Mouse (Mus musculus): ENCODE measurements around the gene Zfp597. TPM values are rescaled to one million over a fixed set of nuclear protein-coding genes. Genes with fewer than 3 reads are reported as not detected.

Zfp597 gene
- polyA plus RNA-seq, 1 experiment from 2014 or later, result 20.6 TPM

DNA sequence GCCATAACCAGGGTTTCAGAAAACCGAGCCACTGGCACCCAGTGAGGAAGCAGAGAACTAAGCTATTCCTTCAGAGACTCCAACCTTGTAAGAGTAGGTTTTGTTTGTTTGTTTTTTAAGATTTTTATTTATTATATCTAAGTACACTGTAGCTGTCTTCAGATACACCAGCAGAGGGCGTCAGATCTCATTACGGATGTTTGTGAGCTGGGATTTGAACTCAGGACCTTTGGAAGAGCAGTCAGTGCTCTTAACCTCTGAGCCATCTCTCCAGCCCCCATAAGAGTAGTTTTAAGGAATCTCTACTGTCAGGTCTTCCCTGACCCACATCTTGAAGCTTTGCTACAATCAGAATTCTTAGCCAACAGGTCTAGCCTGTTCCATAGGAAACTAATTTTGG is 35.9 kb downstream of the Zfp597 start:
- Histone ChIP-seq H3K4me3 (ENCODE audit: low read depth, low read length) (no peak overlapping the region), H3K4me1 (ENCODE audit: control insufficient read depth, insufficient read depth, low read length) (peaks cover 7% of the 10 kb centered on the region), H3K4me2 (ENCODE audit: low read length) (no peak overlapping the region; the same call in 1 of the 2 replicates), H3K9me3 (replicated peaks; ENCODE audit: control insufficient read depth, low read length, poor library complexity, severe bottlenecking) (no peaks in the 10 kb centered on the region), H3K27ac (ENCODE audit: low read length) (no peak overlapping the region), H3K27me3 (ENCODE audit: control insufficient read depth, insufficient read depth, low read depth, low read length) (no peaks in the 10 kb centered on the region), H3K36me3 (ENCODE audit: control insufficient read depth, insufficient read depth, low read length) (no peaks in the 10 kb centered on the region), H3K9ac (ENCODE audit: low read depth, low read length) (no peak overlapping the region; the same call in 1 of the 2 replicates)
- 70% methylated on average over 3 of the region's 3 CpGs for WGBS
- no peak for ATAC-seq

DNA sequence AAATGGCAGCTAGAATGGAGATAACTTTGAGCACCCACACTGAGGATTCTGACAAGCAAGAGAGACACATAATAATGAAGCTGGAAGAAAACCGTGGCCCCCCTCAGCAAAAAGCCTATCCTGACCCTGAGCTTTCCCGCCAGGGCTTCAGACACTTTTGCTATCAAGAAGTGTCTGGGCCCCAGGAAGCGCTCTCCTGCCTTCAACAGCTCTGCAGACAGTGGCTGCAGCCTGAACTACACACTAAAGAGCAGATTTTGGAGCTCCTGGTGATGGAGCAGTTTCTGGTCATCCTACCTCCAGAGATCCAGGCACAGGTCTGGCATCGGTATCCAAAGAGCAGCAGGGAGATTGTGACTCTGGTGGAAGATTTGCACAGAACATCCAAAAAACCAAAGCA is 36.5 kb downstream of the Zfp597 start:
- no peaks in the 10 kb centered on the region for H3K9me3 ChIP-seq (replicated peaks; ENCODE audit: control insufficient read depth, low read length, poor library complexity, severe bottlenecking)
- peaks cover 7% of the 10 kb centered on the region for H3K4me1 ChIP-seq (ENCODE audit: control insufficient read depth, insufficient read depth, low read length)
- H3K9ac ChIP-seq (ENCODE audit: low read depth, low read length), result peak overlapping the region; percentile 76
- no peaks in the 10 kb centered on the region for H3K36me3 ChIP-seq (ENCODE audit: control insufficient read depth, insufficient read depth, low read length)
- H3K4me2 ChIP-seq (ENCODE audit: low read length), result peak overlapping the region; percentile 71
- no peaks in the 10 kb centered on the region for H3K27me3 ChIP-seq (ENCODE audit: control insufficient read depth, insufficient read depth, low read depth, low read length)
- 66% methylated on average over 4 of the region's 4 CpGs for WGBS
- peak overlapping the region; percentile 61 for H3K4me3 ChIP-seq (ENCODE audit: low read depth, low read length)
- ATAC-seq, result no peak
- H3K27ac ChIP-seq (ENCODE audit: low read length), result no peak overlapping the region

DNA sequence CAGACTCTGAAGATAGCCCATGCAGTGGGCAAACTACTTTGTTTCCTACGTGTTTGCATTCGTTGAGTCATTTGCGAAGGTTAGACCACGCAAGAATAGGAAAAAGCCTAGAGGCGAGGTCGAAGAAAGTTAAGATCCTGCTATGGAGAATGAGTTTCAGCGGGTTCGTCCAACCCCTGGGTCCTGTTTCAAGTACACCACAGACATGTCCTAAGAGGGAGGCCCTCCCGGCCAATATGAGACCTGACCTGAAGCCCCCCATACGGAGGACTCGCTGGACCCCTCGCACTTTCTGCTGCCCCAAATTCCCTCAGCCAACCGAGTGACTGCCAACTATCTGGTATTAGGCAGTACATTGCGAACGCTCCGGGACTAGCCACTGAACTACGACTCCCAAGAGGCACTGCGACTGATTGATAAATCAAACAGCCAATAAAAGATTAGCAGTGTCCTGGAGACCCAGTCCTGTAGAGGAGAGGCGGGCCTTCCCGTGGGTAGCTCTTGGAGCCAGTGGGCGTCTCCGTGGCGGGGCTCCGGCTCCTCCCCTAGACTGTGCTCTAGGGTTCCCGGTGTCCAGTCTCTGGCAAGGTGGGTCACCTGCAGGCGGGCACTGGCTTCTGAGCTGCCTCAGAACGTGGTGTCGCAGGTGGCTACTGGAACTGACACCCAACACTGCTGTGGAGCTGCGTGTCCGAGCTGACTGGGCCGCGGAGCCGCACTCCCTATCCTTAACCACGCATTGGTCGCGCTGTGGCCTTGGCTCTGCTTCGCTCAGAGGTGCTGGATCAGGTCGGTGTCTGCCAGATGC is 37.4 kb downstream of the Zfp597 start, which contains the start of gene Zfp174:
TSS of gene Zfp174 (plus strand) at position 558 of the 808 bp plus-strand sequence.
- peak; percentile 99 for ATAC-seq
- H3K27ac ChIP-seq (ENCODE audit: low read length), result peak within 1 kb of the TSS; percentile 65
- peak within 1 kb of the TSS; percentile 71 for H3K4me2 ChIP-seq (ENCODE audit: low read length)
- 3% methylated on average over 37 of the region's 38 CpGs for WGBS
- no peaks in the 10 kb centered on the region for H3K27me3 ChIP-seq (ENCODE audit: control insufficient read depth, insufficient read depth, low read depth, low read length)
- peak within 1 kb of the TSS; percentile 61 for H3K4me3 ChIP-seq (ENCODE audit: low read depth, low read length)
- H3K9ac ChIP-seq (ENCODE audit: low read depth, low read length), result peak within 1 kb of the TSS; percentile 76
- H3K9me3 ChIP-seq (replicated peaks; ENCODE audit: control insufficient read depth, low read length, poor library complexity, severe bottlenecking), result no peaks in the 10 kb centered on the region
- peaks cover 7% of the 10 kb centered on the region for H3K4me1 ChIP-seq (ENCODE audit: control insufficient read depth, insufficient read depth, low read length)
- H3K36me3 ChIP-seq (ENCODE audit: control insufficient read depth, insufficient read depth, low read length), result no peaks in the 10 kb centered on the region

GRCm38 (mm10) chr16:3843796-3844195 is 40.6 kb downstream of the Zfp597 start:
- Histone ChIP-seq H3K27me3 (ENCODE audit: control insufficient read depth, insufficient read depth, low read depth, low read length) (no peaks in the 10 kb centered on the region; the same call in 1 of the 2 replicates), H3K9ac (ENCODE audit: low read depth, low read length) (no peak overlapping the region), H3K4me2 (ENCODE audit: low read length) (no peak overlapping the region), H3K4me3 (ENCODE audit: low read depth, low read length) (no peak overlapping the region), H3K9me3 (replicated peaks; ENCODE audit: control insufficient read depth, low read length, poor library complexity, severe bottlenecking) (no peaks in the 10 kb centered on the region), H3K27ac (ENCODE audit: low read length) (no peak overlapping the region), H3K36me3 (ENCODE audit: control insufficient read depth, insufficient read depth, low read length) (no peaks in the 10 kb centered on the region), H3K4me1 (ENCODE audit: control insufficient read depth, insufficient read depth, low read length) (peaks cover 7% of the 10 kb centered on the region)
- ATAC-seq, result no peak
- WGBS, result 79% methylated on average over 1 of the region's 1 CpGs

DNA sequence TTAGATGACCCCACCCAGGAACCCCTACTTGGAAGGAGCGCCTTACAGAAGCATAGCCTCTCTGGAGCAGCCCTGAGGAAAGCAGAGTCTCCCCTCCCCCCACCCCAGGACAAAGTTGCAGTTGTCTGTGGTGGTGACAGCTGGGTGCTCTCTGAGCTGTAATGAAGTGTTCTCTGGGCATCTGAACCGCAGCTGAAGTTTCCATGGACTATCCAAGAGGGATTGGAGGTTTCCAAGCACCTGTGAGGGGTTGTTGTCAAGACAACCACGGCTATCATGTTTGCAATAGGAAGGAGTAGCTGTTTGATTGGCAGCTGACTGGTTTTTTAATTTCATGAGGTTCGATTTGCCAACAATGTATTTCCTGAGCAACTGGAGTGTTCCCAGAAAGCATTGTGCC is 41.4 kb downstream of the Zfp597 start:
- H3K9ac ChIP-seq (ENCODE audit: low read depth, low read length), result no peak overlapping the region
- no peak overlapping the region for H3K27ac ChIP-seq (ENCODE audit: low read length)
- H3K36me3 ChIP-seq (ENCODE audit: control insufficient read depth, insufficient read depth, low read length), result no peaks in the 10 kb centered on the region
- no peak overlapping the region for H3K4me3 ChIP-seq (ENCODE audit: low read depth, low read length)
- H3K4me1 ChIP-seq (ENCODE audit: control insufficient read depth, insufficient read depth, low read length), result peaks cover 5% of the 10 kb centered on the region
- no peaks in the 10 kb centered on the region for H3K9me3 ChIP-seq (replicated peaks; ENCODE audit: control insufficient read depth, low read length, poor library complexity, severe bottlenecking)
- H3K27me3 ChIP-seq (ENCODE audit: control insufficient read depth, insufficient read depth, low read depth, low read length), result no peaks in the 10 kb centered on the region; the same call in 1 of the 2 replicates
- ATAC-seq, result no peak
- 33% methylated on average over 4 of the region's 4 CpGs for WGBS
- H3K4me2 ChIP-seq (ENCODE audit: low read length), result no peak overlapping the region

DNA sequence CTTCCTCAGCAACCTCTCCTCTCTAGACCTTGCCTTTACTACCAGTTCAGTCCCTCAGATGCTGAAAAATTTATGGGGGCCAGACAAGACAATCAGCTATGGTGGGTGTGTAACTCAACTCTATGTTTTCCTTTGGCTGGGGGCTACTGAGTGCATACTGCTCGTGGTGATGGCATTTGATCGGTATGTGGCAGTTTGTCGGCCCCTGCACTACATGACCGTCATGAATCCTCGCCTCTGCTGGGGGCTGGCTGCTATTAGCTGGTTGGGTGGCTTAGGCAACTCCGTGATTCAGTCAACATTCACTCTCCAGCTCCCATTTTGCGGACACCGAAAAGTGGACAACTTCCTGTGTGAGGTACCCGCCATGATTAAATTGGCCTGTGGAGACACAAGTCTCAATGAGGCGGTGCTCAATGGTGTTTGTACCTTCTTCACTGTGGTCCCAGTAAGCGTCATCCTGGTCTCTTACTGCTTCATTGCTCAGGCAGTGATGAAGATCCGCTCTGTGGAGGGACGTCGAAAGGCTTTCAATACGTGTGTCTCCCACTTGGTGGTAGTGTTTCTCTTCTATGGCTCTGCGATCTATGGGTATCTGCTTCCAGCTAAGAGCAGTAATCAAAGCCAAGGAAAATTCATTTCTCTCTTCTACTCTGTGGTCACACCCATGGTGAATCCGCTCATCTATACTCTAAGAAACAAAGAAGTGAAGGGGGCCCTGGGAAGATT is 45.0 kb downstream of the Zfp597 start:
- no peak for ATAC-seq
- 66% methylated on average over 17 of the region's 17 CpGs for WGBS

GRCm38 (mm10) chr16:3835461-3835860 is 48.9 kb downstream of the Zfp597 start:
- Histone ChIP-seq H3K9me3 (replicated peaks; ENCODE audit: control insufficient read depth, low read length, poor library complexity, severe bottlenecking) (no peaks in the 10 kb centered on the region), H3K4me2 (ENCODE audit: low read length) (no peak overlapping the region), H3K27ac (ENCODE audit: low read length) (no peak overlapping the region), H3K4me1 (ENCODE audit: control insufficient read depth, insufficient read depth, low read length) (no peaks in the 10 kb centered on the region), H3K27me3 (ENCODE audit: control insufficient read depth, insufficient read depth, low read depth, low read length) (no peaks in the 10 kb centered on the region; the same call in 1 of the 2 replicates), H3K4me3 (ENCODE audit: low read depth, low read length) (no peak overlapping the region), H3K9ac (ENCODE audit: low read depth, low read length) (no peak overlapping the region), H3K36me3 (ENCODE audit: control insufficient read depth, insufficient read depth, low read length) (no peaks in the 10 kb centered on the region)
- 80% methylated on average over 2 of the region's 2 CpGs for WGBS
- no peak for ATAC-seq

More for the DNA sequence above, 45.0 kb downstream of the Zfp597 start:
- Histone ChIP-seq H3K27me3 (ENCODE audit: control insufficient read depth, insufficient read depth, low read depth, low read length) (no peaks in the 10 kb centered on the region; the same call in 1 of the 2 replicates), H3K36me3 (ENCODE audit: control insufficient read depth, insufficient read depth, low read length) (no peaks in the 10 kb centered on the region), H3K9ac (ENCODE audit: low read depth, low read length) (no peak overlapping the region), H3K4me3 (ENCODE audit: low read depth, low read length) (no peak overlapping the region), H3K4me1 (ENCODE audit: control insufficient read depth, insufficient read depth, low read length) (no peaks in the 10 kb centered on the region), H3K4me2 (ENCODE audit: low read length) (no peak overlapping the region), H3K27ac (ENCODE audit: low read length) (no peak overlapping the region), H3K9me3 (replicated peaks; ENCODE audit: control insufficient read depth, low read length, poor library complexity, severe bottlenecking) (no peaks in the 10 kb centered on the region)

DNA sequence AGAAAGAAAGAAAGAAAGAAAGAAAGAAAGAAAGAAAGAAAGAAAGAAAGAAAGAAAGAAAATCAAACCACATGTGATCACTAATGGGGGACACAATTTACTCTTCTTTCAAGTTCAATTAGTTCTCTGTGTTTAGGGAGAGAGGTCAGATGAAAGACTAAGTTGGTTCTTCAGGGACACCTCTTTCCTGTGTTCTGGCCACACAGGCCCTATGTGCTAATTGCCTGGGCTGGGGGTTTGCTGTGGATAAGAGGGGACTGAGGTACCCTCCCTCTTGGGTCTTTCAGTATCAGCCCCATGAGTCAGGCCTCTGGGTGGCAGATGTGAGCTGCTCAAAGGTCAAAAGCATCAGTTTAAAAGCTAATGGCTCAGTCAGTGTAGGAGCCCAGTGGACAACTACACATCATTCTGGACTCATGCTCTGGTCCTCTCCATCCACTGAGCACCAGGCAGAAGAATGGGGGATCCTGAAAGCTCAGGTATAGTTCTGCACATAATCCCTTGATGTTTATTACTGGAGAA is 53.7 kb downstream of the Zfp597 start, which contains the start of gene Olfr15:
TSS of gene Olfr15 (plus strand) at position 291 of the 522 bp plus-strand sequence.
- Histone ChIP-seq H3K4me1 (ENCODE audit: control insufficient read depth, insufficient read depth, low read length) (no peaks in the 10 kb centered on the region), H3K27me3 (ENCODE audit: control insufficient read depth, insufficient read depth, low read depth, low read length) (no peaks in the 10 kb centered on the region), H3K9me3 (replicated peaks; ENCODE audit: control insufficient read depth, low read length, poor library complexity, severe bottlenecking) (no peaks in the 10 kb centered on the region; the same call in 1 of the 2 replicates), H3K4me2 (ENCODE audit: low read length) (no peak within 1 kb of the TSS), H3K4me3 (ENCODE audit: low read depth, low read length) (no peak within 1 kb of the TSS), H3K9ac (ENCODE audit: low read depth, low read length) (no peak within 1 kb of the TSS), H3K27ac (ENCODE audit: low read length) (no peak within 1 kb of the TSS), H3K36me3 (ENCODE audit: control insufficient read depth, insufficient read depth, low read length) (no peaks in the 10 kb centered on the region)
- no peak for ATAC-seq

All from midbrain, embryonic 16.5 days (tissue).